Mouse (Mus musculus) hematopoietic stem cell, adult 5-6 weeks (primary cell): Measurements from ENCODE around the gene Hoxd13. TPM values are rescaled to one million over a fixed set of nuclear protein-coding genes. Genes with fewer than 3 reads are reported as not detected.

ENCODE experiments used
- ATAC-seq, 2 experiments: fragments of 125-278 bp in 1 of 2; replicated peaks in 1 of 2; 2 replicates each; pipeline ENCODE4 v1.8.0; 2016 to 2017; ENCODE audit warnings: inconsistent platforms in 2 of 2, mild to moderate bottlenecking in 2 of 2, moderate number of reproducible peaks in 2 of 2, low read depth in 1 of 2, moderate TSS enrichment in 1 of 2; ENCODE audit not compliant: low FRiP score in 2 of 2, poor library complexity in 2 of 2, severe bottlenecking in 2 of 2, insufficient read depth in 1 of 2, low TSS enrichment in 1 of 2
- total RNA-seq: library from RNA; stranded (forward); fragments of 172-1452, 232-1000 nt; gene quantifications from 2 replicates; pipeline ENCODE4 v1.2.3, GENCODE M21; 2017

Gene Hoxd13
- total RNA-seq, 1 experiment from 2014 or later, result not detected

DNA sequence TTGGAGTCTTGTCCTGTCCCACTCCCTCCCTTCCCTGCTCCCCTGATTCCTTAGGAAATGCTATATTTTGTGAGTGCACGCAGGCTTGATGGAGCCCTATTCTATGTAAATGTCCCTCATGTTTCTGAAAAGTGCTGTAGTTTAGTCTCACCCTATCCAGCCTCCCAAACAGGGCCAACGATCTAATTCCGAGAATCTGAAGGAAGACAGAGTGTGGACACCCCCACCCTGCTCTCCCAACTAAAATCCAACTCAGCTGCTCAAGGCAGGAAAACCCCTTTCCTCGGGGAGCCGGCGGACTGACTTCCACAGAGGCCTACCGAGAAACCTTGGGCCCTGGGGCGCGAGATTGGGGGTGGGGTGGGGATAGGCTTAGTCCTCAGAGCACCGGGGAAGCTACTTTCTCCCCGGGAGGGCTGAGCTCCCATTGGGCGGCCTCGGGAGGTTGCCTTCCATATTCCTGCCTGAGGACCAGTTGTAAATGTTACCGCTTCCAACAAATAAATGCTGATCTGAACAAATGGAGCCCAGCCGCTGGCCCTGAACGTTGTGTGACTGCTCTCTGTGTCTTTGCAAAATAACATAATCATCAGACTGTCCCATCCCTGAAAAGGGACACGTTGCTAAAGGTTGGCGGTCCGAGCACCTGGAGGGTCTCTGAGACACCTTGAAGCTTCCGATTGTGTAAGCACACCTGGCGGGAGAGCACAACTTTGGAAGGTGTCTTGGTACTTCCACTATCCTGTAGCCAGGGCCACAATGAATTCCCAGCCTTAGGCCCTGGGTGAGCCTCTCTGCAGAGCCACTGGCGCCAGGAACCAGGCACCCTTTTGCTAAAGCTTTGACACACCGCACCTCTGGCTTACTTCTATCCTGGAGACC, 31.8 kb downstream of the Hoxd13 start:
- ATAC-seq, result no peak

DNA sequence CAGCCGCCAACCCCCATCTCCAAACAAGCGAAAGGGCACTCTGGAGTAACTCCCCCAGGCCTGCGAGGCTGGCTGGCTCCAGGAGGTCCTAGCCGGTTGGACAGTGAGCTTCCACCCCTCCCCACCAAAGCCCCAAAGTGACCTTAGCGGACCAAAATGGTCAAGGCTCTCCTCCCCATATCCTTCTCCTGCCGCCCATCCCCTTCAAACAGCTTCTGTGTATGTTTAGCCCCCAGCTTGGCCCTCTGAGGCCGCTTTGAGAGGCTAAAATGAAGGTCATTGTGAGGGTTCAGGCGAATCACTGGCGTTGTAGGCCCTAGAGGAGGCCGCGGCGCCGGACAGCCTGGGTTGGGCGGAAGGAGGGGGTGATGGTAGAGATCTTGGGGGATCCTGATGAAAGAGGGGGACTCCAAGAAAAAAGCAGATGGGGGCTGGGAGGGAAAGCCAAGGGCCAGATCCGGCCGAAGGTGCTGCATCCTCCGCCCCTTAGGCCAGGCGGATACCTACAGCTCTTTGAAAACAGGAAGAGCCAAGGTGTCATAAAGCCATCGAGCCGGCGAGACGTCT, 32.5 kb downstream of the Hoxd13 start:
- ATAC-seq, result no peak

- peak in 1 of 2 experiments; percentile 43; a peak in 1 of 4 replicates for ATAC-seq
Measured at GRCm38 (mm10) chr2:74701949-74702819, 34.1 kb downstream of the Hoxd13 start.

- no peak for ATAC-seq
Measured at GRCm38 (mm10) chr2:74702820-74703219, 34.7 kb downstream of the Hoxd13 start.

DNA sequence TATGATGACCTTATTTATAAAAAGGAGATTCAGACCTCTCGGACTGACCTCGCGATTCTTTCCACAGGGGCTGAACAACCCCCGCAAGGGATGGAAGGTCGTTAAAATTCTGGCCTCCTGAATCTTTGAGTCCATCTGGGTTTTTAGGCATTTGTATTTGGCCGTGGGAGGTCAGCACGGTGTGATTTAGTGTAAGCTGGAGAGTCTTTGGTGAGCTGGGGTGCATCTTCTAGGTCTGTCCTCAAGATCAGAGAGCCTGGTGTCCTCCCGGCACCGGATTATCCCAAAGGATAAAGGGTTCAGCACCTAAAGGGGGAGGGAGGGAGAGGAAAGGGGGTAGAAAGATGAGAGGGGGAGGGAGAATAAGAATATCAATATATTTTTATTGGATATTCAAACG, 35.2 kb downstream of the Hoxd13 start:
- no peak for ATAC-seq

GRCm38 (mm10) chr2:74703720-74704392, 35.7 kb downstream of the Hoxd13 start:
- ATAC-seq, result no peak

- ATAC-seq, result no peak
Measured at GRCm38 (mm10) chr2:74704393-74704998, 36.4 kb downstream of the Hoxd13 start, which contains the start of gene Hoxd8. Gene Hoxd8, plus strand, starts transcription at chr2:74704615.

DNA sequence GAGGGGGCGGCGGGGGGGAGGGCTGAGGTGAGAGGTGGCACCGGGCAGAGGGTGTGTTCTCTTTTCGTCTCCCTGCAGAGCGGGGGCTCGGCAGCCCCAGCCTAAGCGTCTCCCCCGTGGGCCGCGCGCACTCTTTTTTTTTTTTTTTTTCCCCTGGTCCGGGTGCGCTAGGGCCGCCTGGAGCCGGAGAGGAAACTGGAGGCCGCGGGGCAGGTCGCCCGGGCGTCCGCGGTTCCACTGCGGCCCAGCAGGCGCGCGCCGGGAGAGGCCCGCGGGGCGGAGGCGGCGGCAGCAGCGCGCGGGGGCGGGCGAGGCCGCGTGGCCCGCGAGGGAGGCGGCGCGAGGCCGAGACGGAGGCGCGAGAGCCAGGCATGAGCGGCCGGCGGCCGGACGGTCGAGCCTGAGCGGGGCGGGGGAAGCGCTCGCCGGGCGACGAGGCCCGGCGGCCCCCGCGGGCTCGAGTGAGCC, 36.9 kb downstream of the Hoxd13 start:
- no peak for ATAC-seq

- ATAC-seq, result no peak
Measured at GRCm38 (mm10) chr2:74705467-74706089, 37.5 kb downstream of the Hoxd13 start.

DNA sequence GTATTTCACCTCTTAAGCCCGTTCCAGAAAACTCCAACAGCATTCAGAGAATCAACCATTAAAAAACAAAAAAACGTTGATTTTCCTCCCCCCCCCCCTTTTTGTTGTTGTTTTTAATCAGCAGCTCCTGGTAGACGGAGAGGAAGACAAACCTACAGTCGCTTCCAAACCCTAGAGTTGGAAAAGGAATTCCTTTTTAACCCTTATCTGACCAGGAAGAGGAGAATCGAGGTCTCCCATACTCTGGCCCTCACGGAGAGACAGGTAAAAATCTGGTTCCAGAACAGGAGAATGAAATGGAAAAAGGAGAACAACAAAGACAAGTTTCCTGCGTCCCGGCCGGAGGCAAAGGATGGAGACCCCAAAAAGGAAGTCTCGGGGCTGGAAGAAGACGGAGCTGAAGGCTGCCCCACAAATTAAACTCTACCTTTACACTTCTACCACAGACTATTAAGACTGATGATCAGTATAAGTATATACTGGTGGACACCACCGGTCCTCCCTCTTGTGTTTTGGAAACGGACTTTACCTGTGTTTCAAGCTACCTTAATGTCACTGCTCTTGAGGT, 38.4 kb downstream of the Hoxd13 start:
- ATAC-seq, result no peak

- ATAC-seq, result no peak
Measured at GRCm38 (mm10) chr2:74707599-74707998, 39.5 kb downstream of the Hoxd13 start.

GRCm38 (mm10) chr2:74708676-74709075, 40.6 kb downstream of the Hoxd13 start:
- ATAC-seq, result no peak

GRCm38 (mm10) chr2:74709465-74710419, 41.6 kb downstream of the Hoxd13 start:
- ATAC-seq, result no peak; a peak in 1 of 4 replicates

DNA sequence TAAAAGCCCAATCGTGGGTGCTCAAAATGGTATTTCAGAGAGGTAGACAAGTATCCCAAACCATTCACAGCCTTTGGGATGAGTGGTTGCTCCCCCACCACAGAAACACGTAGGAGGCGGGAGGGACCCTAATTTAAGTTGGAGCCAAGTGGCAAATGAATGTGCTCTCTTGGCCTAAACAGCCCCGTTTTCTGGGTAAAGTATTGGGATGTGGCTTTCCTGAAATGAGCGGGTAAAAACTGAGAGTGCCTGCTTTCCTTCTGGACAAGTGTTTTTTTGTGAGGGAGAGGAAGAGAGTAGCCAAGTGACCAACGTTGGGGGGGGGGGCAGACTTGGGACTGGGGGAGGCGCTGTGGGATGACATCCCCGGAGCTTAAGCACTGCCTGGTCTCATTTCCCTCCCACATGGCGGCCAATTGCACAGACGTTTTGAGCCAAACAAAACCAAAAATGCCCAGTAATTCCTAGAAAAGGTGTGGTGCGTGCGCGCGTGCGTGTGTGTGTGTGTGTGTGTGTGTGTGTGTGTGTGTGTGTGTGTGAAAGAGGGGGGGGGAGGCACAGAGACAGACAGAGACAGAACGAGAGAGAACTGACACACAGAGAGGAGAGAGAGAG, 42.9 kb downstream of the Hoxd13 start:
- no peak for ATAC-seq
